Mouse (Mus musculus) left cerebral cortex, adult 2 months (tissue): ENCODE data around the gene Tmem104. TPM values are rescaled to one million over a fixed set of nuclear protein-coding genes. Genes with fewer than 3 reads are reported as not detected.

ENCODE experiments used
- DNase-seq, 2 experiments: peaks; one replicate each; pipeline ENCODE4 v3.0.0; 2021 to 2022; ENCODE audit warnings: low spot score in 2 of 2, mixed read lengths in 1 of 2; ENCODE audit errors: extremely low spot score in 1 of 2
- H3K27ac ChIP-seq: fragments of 200-600 bp; 2 replicates; pipeline ENCODE4 v1.8.1; 2022
- H3K4me3 ChIP-seq: fragments of 200-600 bp; 2 replicates; pipeline ENCODE4 v1.8.1; 2022
- CTCF ChIP-seq: fragments of 200-600 bp; IDR thresholded peaks from 2 replicates; pipeline ENCODE4 v1.8.1; 2022; ENCODE audit warnings: antibody characterized with exemption, mild to moderate bottlenecking, moderate library complexity
- intact Hi-C: fragments of 180-260 bp; cut with DNase I; formaldehyde crosslinking; loops from one replicate; pipeline ENCODE4 v1.15.1; 2025
- total RNA-seq, 2 experiments: library from RNA; stranded (reverse); gene quantifications; 2 replicates each; pipeline ENCODE4 v1.2.3; 2021

The Tmem104 gene
- total RNA-seq, 2 experiments from 2014 or later = 16.2 to 16.8 TPM

GRCm38 (mm10) chr11:115259134-115259533, 71.8 kb downstream of the Tmem104 start:
- intact Hi-C loops = no loop called here
- no peak for TF ChIP-seq CTCF
- DNase-seq = no peak
- Histone ChIP-seq H3K27ac (no peak overlapping the region), H3K4me3 (no peak overlapping the region)

- no peak for DNase-seq
- H3K27ac ChIP-seq = no peak overlapping the region
- H3K4me3 ChIP-seq = no peak overlapping the region
- intact Hi-C loops = no loop called here
- no peak for TF ChIP-seq CTCF
Measured at GRCm38 (mm10) chr11:115262954-115263353, 75.7 kb downstream of the Tmem104 start.

DNA sequence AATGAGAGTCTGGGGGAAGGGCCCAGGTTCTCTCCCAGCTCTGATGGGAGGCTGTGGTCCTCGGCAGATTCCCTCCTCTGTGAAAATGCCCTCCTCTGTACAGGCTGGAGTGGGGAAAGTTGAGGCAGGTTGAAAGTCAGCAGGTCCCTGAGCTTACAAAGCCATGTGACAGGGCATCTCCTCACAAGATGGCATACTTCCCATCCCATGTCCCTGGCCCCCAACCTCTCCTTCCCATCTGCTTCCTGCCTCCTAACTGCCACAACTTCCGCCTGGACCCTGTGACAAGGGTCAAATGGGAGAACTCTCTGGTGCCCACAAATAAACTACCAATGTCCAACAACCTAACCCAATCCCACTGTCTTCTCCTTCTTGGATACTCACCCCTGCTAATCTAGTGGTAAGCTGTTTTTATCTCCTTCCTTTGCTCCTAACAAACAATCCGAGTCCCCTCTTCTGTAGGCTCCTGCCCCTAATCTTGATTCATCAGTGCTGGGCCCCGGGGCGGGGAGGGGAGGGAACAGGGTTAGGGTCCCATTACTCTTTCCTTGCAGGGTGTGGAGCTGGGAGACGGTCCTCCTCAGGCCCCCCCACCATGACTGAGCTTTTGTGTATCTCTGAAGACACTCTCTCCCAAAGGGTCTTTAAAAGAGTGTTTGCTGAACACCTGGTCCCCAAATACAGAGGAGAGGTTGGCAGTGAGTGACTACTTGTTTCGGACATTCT, 77.0 kb downstream of the Tmem104 start:
- H3K27ac ChIP-seq = no peak overlapping the region
- intact Hi-C loops = no loop called here
- no peak overlapping the region for H3K4me3 ChIP-seq
- TF ChIP-seq CTCF = no peak
- no peak for DNase-seq

GRCm38 (mm10) chr11:115264862-115265668, 77.8 kb downstream of the Tmem104 start:
- peak overlapping the region; percentile 10; the same call in 1 of the 2 replicates for H3K4me3 ChIP-seq
- H3K27ac ChIP-seq = no peak overlapping the region; the same call in 1 of the 2 replicates
- intact Hi-C loops = no loop called here
- peak; percentile 54 for TF ChIP-seq CTCF
- DNase-seq = no peak

DNA sequence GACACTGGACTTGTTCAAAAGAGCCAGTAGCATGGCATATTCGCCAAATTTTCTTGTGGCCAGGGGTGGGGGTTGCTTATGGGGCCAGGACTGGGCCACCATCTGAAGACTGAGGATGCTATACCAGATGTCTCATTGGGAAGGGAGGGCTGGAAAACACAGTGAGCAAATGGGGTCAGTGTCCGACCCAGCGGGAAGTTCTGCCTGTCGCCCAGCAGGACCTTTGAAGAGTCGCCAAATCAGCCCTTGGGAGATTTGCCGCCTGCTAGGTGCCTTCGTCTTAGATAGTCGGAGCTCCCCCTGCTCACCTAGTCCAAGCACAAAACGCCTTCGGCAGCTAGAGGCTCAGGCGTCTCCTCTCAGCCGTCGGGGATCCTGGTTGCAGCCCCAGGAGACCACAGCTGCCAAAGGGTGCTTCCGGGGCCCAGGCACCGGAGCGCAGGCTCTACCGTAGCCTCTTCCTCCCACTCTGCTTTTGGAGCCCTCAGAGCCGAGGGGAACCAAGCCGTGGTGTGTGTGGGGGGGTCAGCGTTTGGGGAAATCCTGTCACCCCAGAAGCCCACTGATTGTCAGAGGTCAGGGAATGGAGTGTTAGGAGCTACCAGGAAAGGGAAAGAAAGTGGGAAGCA, 78.6 kb downstream of the Tmem104 start:
- no peak for DNase-seq
- no peak for TF ChIP-seq CTCF
- intact Hi-C loops = no loop called here
- H3K4me3 ChIP-seq = peak overlapping the region; percentile 37
- H3K27ac ChIP-seq = peak overlapping the region; percentile 59

- DNase-seq = no peak
- Histone ChIP-seq H3K4me3 (peak overlapping the region; percentile 37), H3K27ac (peak overlapping the region; percentile 59; the same call in 1 of the 2 replicates)
- intact Hi-C loops = no loop called here
- no peak for TF ChIP-seq CTCF
Measured at GRCm38 (mm10) chr11:115266400-115266778, 79.1 kb downstream of the Tmem104 start.

DNA sequence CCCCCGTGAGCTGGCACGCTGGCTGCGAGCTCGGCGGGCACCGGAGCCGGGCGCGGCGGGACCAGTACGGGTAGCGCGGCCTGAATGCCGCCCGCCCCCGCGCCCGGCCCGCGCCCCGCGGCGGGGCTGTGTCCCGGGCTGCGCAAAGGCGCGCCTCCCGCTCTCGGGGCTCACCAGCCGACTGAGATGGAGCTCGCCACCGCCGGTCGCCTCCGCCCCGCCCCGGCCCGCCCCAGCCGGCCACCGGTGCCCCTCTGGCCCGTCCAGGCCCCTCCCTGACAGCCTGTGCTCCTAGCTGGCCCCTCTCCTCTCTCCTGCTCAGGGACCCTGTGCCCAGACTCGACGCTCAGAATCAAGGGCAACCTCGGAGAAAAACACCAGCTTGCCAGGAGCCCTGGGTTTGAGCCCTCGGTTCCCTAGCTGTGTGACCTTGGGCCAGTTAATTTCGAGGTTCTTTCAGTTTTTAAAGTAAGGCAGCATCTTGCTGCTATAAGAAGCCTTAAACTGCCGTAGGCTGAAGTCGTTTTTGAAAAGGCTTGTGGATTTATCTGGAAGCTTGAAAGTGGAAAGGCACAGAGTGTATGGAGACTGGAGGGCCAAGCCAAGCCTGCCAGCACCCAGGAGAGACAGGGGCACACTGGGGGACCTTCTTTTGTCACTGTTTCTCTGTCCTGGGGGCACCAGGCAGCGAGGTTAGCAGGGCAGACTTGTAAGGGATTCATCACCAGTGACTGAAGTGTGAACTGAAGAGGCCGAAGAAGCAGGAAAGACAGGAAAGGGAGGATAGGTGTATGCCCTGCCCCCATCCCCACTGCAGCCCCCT, 80.0 kb downstream of the Tmem104 start, which contains the start of gene Grin2c:
Gene Grin2c, minus strand, starts transcription at position 183 of the 823 bp plus-strand sequence.
- H3K4me3 ChIP-seq = peak within 1 kb of the TSS; percentile 37
- no peak for DNase-seq
- intact Hi-C loops = no loop called here
- peak within 1 kb of the TSS; percentile 59 for H3K27ac ChIP-seq
- no peak for TF ChIP-seq CTCF

DNA sequence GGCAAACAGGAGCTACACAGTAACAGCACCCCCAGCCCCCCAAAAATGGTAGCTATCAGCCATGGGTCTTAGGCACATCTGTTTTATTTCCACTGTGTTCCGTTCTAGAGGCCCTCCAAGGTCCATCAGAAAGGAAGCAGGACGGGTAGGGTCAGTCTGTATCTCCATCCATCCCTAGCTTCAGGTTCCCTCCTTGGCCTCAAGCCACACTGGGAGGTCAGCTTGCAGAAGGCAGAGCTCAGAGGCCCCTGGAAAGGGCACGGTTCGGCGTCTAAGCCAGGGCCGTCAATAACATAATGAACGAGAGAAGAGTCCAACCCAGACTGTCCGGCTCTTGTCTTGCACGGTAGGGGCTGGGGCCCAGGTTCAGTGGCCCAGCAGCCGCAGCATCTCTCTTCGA, 80.7 kb downstream of the Tmem104 start:
- no peak for TF ChIP-seq CTCF
- Histone ChIP-seq H3K4me3 (no peak overlapping the region), H3K27ac (no peak overlapping the region)
- DNase-seq = no peak
- intact Hi-C loops = no loop called here

DNA sequence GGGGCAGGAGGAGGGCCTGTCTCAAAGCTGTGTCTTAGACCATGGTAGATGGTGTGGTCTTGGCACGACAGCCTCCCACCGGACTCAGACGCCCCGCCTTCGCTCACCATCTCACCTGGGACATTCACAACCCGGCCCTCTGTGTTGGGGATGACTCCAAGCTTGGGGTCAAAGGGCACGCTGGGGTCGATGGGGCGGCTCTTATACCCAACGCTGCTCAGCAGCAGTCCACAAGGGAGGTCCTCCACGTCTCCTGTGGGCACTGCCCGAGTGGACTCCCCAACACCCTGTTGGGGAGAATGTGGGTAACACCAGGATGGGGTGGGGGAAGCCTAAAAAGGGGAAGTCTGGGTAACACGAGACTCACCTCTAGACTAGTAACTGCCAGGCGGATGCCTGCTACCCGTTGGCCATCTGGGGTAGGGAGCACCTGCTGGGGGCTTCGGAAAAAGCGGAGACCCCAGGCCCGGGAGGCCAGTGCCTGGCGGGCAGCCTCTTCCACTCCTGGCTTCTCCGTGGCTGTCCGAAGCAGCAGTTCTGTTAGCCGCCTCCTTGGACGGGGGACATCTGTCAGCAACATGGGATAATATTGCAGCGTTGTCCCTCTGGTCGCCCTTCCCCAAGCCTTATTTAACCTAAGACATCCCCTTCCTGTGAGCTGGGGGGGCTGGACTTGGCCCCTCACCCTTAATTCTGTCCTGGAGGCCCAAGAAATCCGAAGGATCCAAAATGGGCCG, 82.2 kb downstream of the Tmem104 start:
- no peak for TF ChIP-seq CTCF
- H3K27ac ChIP-seq = no peak overlapping the region
- DNase-seq = no peak
- no peak overlapping the region for H3K4me3 ChIP-seq
- intact Hi-C loops = loop anchor here (1.0 to 2.0 kb wide), 3 partner anchors 67 to 187 kb away; no protein-coding TSS in a partner anchor

DNA sequence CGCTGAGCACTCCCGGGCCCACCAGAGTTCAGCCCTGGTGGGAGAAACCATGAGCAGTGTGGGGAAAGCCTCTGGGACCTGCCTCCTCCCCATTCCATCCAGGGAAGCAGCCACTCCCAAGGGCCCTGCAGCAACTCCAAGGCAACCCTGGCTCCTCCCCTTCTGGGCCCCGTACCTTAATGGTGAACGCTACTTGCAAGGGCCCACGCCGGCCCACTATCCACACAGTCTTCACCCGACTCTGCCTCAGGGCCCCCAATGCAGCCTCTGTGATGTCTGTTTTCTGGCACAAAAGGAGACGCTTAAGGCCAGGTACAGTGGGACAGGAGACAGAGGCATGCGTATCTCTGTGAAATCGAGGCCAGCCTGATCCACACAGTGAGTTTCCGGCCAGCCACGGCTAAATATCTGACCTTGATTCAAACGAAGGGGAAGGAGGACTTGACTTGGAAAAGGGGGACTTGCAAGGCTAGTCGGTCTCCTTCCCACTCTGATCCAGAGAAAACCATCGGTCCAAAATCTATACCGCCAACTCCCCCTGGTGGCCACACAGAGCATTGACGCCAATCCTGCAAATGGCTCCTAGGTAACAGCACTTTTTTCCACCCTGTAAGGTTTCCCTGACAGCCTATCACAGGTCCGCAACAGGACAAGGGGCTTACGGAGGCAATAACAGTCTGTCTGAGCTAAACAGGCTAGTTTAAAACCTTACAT, 83.0 kb downstream of the Tmem104 start:
- H3K27ac ChIP-seq = no peak overlapping the region
- H3K4me3 ChIP-seq = no peak overlapping the region
- intact Hi-C loops = loop anchor here (1.0 to 2.0 kb wide), 3 partner anchors 68 to 188 kb away; no protein-coding TSS in a partner anchor
- DNase-seq = peak; percentile 82 to 85
- peak; percentile 95 for TF ChIP-seq CTCF
